Mouse (Mus musculus): ENCODE results near the gene Gm20441.

GRCm38 (mm10) chr10:75774102-75774501 is 6.7 kb downstream of the Gm20441 start:
- TF ChIP-seq CTCF (IDR thresholded peaks at IDR 0.05; ENCODE audit: borderline replicate concordance, insufficient read depth, low read length): no peak
- TF ChIP-seq POLR2A (IDR thresholded peaks at IDR 0.05; ENCODE audit: low read depth, low read length): no peak

Data from embryonic fibroblast, embryonic 13.5 days (primary cell).